Mouse (Mus musculus) G1E (cell line): ENCODE results near the gene Hapln2. TPM values are rescaled to one million over a fixed set of nuclear protein-coding genes. Genes with fewer than 3 reads are reported as not detected.

Experiments
- ATAC-seq: 2 replicates; pipeline ENCODE4 v1.8.0; 2016; ENCODE audit warnings: mild to moderate bottlenecking; ENCODE audit not compliant: insufficient number of reproducible peaks, poor library complexity, low FRiP score, severe bottlenecking; ENCODE audit errors: extremely low read depth
- DNase-seq: peaks from one replicate; pipeline ENCODE4 v3.0.0; 2012; ENCODE audit warnings: low spot score
- H3K27me3 ChIP-seq: 2 replicates; pipeline ENCODE4 v1.6.1; 2012; ENCODE audit warnings: mild to moderate bottlenecking, low read length, inconsistent platforms; ENCODE audit not compliant: insufficient read depth
- H3K36me3 ChIP-seq: replicated peaks from 2 replicates; pipeline ENCODE3; 2012; ENCODE audit warnings: mild to moderate bottlenecking, inconsistent platforms
- H3K4me1 ChIP-seq: 2 replicates; pipeline ENCODE4 v1.6.1; 2012; ENCODE audit warnings: low read depth, low read length, inconsistent platforms, mixed read lengths; ENCODE audit not compliant: insufficient read depth
- H3K4me3 ChIP-seq: 2 replicates; pipeline ENCODE4 v1.5.1; 2012; ENCODE audit warnings: low read depth, mild to moderate bottlenecking, inconsistent platforms, low read length, moderate library complexity, mixed read lengths
- H3K9me3 ChIP-seq: replicated peaks from 2 replicates; pipeline ENCODE4 v1.6.1; 2012; ENCODE audit warnings: inconsistent platforms
- CTCF ChIP-seq: IDR thresholded peaks from 2 replicates; pipeline ENCODE4 v1.5.1; 2012; ENCODE audit warnings: low read depth, low read length, inconsistent platforms, mixed read lengths
- GATA1 ChIP-seq: IDR thresholded peaks from 2 replicates; pipeline ENCODE4 v1.6.1; 2012; ENCODE audit warnings: borderline replicate concordance, low read length, inconsistent platforms, mixed read lengths
- GATA2 ChIP-seq: IDR thresholded peaks from 2 replicates; pipeline ENCODE4 v1.6.1; 2012; ENCODE audit warnings: low read depth, low read length, inconsistent platforms, borderline replicate concordance
- POLR2AphosphoS5 ChIP-seq: IDR thresholded peaks from 2 replicates; pipeline ENCODE4 v1.6.1; 2012; ENCODE audit warnings: low read depth, low read length, inconsistent platforms; ENCODE audit not compliant: insufficient replicate concordance
- TAL1 ChIP-seq: conservative IDR thresholded peaks from 2 replicates; pipeline ENCODE4 v1.6.1; 2012; ENCODE audit warnings: low read depth, low read length, inconsistent platforms, mixed read lengths
- polyA plus RNA-seq: library from polyadenylated mRNA; stranded (reverse); fragments of >175 nt; gene quantifications from 2 replicates; pipeline ENCODE4 v1.2.3, GENCODE M21; 2012
- total RNA-seq, 2 experiments: library from RNA; stranded (forward) in 1 of 2; stranded (reverse) in 1 of 2; fragments of 200-1000 nt in 1 of 2; fragments of >200 nt in 1 of 2; fragmentation: Nextera tagmentation in 1 of 2; gene quantifications; 2 replicates each; pipeline ENCODE4 v1.2.3; 2014 to 2017

The Hapln2 gene
- total and polyA plus RNA-seq, 3 experiments, result not detected

DNA sequence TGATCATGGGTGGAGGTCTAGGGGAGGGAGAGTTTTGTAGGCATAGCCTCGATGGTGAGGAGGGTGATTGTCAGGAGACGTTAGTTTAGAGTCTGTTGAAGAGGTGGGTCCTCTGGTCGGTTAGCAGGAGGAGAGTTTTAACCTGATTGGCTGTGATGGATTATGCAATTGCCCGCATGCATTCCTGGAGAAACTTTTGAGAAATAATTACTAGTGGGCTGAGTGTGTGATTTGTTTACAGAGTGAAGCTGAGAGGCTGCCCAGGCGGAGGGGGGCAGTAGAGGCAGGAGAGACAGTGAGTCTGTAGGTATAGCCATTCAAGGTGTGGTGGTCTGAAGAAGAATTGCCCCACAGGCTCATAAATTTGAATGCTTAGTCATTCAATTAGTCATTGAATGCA, 6.1 kb upstream of the Hapln2 start:
- Histone ChIP-seq H3K9me3 (no peaks in the 10 kb centered on the region; the same call in 1 of the 2 replicates), H3K4me1 (0 out of 2 replicates have a peak, but pooled peaks cover 4% of the 10 kb centered on the region), H3K36me3 (no peaks in the 10 kb centered on the region), H3K4me3 (no peak overlapping the region), H3K27me3 (peaks cover 15% of the 10 kb centered on the region)
- ATAC-seq, result no peak
- TF ChIP-seq CTCF (no peak), GATA1 (no peak), POLR2AphosphoS5 (no peak), GATA2 (no peak), TAL1 (no peak)
- no peak for DNase-seq

DNA sequence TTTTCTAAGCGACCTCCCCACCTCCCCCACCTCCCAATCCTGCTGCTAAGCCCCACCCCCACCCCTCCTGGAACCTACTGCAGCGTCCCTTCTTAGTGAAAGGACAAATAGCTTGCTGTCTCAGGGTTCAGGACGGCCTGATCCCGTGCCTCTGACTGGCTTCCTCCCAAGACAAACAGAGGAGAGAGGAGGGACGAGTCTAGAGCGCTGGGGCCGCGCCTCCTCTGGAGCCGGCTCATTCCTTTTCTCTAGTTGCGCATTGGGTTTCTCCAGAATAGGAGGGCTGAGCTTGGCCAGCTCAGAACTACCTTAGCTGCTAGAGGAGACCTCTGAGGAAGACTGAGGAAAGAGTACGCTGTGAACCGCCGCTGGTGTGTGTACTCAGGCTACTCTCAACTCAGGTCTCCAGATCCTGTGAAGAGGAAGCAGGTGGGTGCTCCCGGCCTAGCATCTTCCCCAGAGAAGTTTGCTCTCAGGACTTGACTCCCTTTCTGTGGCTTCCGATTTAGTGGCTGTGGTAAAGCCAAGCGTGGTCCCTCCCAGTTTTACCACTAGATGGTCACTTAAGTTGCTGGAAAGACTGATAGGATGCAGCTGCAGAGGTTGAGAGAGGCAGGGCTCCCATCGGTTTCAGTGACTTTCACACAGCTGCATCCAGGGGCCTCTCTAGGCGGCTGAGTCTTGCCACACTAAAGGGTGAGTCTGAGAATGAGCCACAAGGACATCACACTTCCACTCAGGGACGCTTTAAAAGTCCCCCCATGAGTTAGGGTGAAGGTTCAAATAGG, 3.4 kb upstream of the Hapln2 start:
- 0 out of 2 replicates have a peak, but pooled peaks cover 2% of the 10 kb centered on the region for H3K4me1 ChIP-seq
- TF ChIP-seq GATA2, result no peak
- no peak for TF ChIP-seq TAL1
- TF ChIP-seq CTCF, result no peak
- TF ChIP-seq GATA1, result no peak
- TF ChIP-seq POLR2AphosphoS5, result no peak
- peaks cover 6% of the 10 kb centered on the region; the same call in 1 of the 2 replicates for H3K9me3 ChIP-seq
- DNase-seq (no peak), ATAC-seq (no peak)
- no peaks in the 10 kb centered on the region for H3K36me3 ChIP-seq
- H3K27me3 ChIP-seq, result peaks cover 15% of the 10 kb centered on the region
- H3K4me3 ChIP-seq, result no peak overlapping the region

DNA sequence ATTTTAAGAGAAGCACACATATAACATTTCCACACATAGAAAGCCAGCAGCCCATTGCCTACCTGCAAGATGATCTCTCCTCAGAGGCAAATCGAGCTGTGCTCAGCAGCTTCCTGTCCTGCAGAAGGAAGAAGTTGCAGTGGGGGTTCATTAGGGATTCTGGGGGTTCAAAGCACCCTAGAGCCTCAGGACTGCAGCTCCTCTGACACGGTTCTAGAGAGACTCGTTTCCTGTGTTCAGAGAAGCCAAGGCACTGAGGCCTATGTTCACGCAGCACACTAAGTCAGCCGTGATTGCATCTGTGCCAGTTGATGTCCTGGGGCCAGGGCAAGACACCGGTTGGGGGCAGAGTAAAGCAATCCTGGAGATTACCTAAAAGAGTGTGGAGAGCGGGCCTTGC, 560 bp downstream of the Hapln2 start:
- no peak for ATAC-seq
- no peak for DNase-seq
- no peaks in the 10 kb centered on the region for H3K36me3 ChIP-seq
- peaks cover 42% of the 10 kb centered on the region for H3K27me3 ChIP-seq
- peaks cover 16% of the 10 kb centered on the region for H3K9me3 ChIP-seq
- H3K4me3 ChIP-seq, result no peak overlapping the region
- peaks cover 4% of the 10 kb centered on the region; the same call in 1 of the 2 replicates for H3K4me1 ChIP-seq
- TF ChIP-seq GATA2, result no peak
- no peak for TF ChIP-seq POLR2AphosphoS5
- no peak for TF ChIP-seq CTCF
- TF ChIP-seq GATA1, result no peak
- TF ChIP-seq TAL1, result no peak

GRCm38 (mm10) chr3:88023192-88024074, 4.0 kb downstream of the Hapln2 start:
- Histone ChIP-seq H3K4me3 (no peak overlapping the region; the same call in 1 of the 2 replicates), H3K36me3 (no peaks in the 10 kb centered on the region), H3K27me3 (peaks cover 44% of the 10 kb centered on the region), H3K9me3 (peaks cover 15% of the 10 kb centered on the region), H3K4me1 (peaks cover 4% of the 10 kb centered on the region; the same call in 1 of the 2 replicates)
- no peak for ATAC-seq
- DNase-seq, result no peak
- no peak for TF ChIP-seq POLR2AphosphoS5
- no peak for TF ChIP-seq GATA2
- no peak for TF ChIP-seq CTCF
- TF ChIP-seq GATA1, result no peak
- no peak for TF ChIP-seq TAL1

- Histone ChIP-seq H3K36me3 (no peaks in the 10 kb centered on the region), H3K4me1 (peaks cover 4% of the 10 kb centered on the region; the same call in 1 of the 2 replicates), H3K9me3 (peaks cover 10% of the 10 kb centered on the region; the same call in 1 of the 2 replicates), H3K27me3 (peaks cover 47% of the 10 kb centered on the region), H3K4me3 (no peak overlapping the region; the same call in 1 of the 2 replicates)
- no peak for TF ChIP-seq POLR2AphosphoS5
- TF ChIP-seq TAL1, result no peak
- no peak for TF ChIP-seq CTCF
- TF ChIP-seq GATA2, result no peak
- TF ChIP-seq GATA1, result no peak
- no peak for DNase-seq
- no peak for ATAC-seq
Observed at GRCm38 (mm10) chr3:88022322-88023191, 4.8 kb downstream of the Hapln2 start.
